Mouse (Mus musculus) MEL (cell line): Measurements from ENCODE around the gene Tmem91.

Experiments used
- CTCF ChIP-seq, 3 experiments: IDR thresholded peaks in 2 of 3; conservative IDR thresholded peaks in 1 of 3; 2 replicates each; pipeline ENCODE4 v1.5.1; 2011 to 2012; ENCODE audit warnings: low read length in 3 of 3, low read depth in 2 of 3, mild to moderate bottlenecking in 2 of 3, improper control_type of control experiment in 1 of 3, inconsistent platforms in 1 of 3, mixed read lengths in 1 of 3, moderate library complexity in 1 of 3; ENCODE audit not compliant: control insufficient read depth in 1 of 3, insufficient read depth in 1 of 3, poor library complexity in 1 of 3, severe bottlenecking in 1 of 3
- E2F4 ChIP-seq: IDR thresholded peaks from 2 replicates; pipeline ENCODE4 v1.6.1; 2011; ENCODE audit warnings: low read depth, low read length, improper control_type of control experiment, borderline replicate concordance
- ELF1 ChIP-seq: IDR thresholded peaks from 2 replicates; pipeline ENCODE4 v1.6.1; 2014; ENCODE audit warnings: low read depth, mild to moderate bottlenecking, inconsistent platforms, low read length, improper control_type of control experiment, moderate library complexity
- EP300 ChIP-seq, 2 experiments: IDR thresholded peaks; 2 replicates each; pipeline ENCODE4 v1.6.1; 2011; ENCODE audit warnings: improper control_type of control experiment in 2 of 2, low read length in 2 of 2, low read depth in 1 of 2, mild to moderate bottlenecking in 1 of 2
- ETS1 ChIP-seq: IDR thresholded peaks from 2 replicates; pipeline ENCODE4 v1.6.1; 2012; ENCODE audit warnings: low read depth, mild to moderate bottlenecking, inconsistent platforms, low read length, improper control_type of control experiment, moderate library complexity
- GATA1 ChIP-seq: IDR thresholded peaks from 2 replicates; pipeline ENCODE4 v1.6.1; 2011; ENCODE audit warnings: low read depth, low read length, improper control_type of control experiment
- MAX ChIP-seq: IDR thresholded peaks from 2 replicates; pipeline ENCODE4 v1.6.1; 2011; ENCODE audit warnings: low read length, improper control_type of control experiment
- MAZ ChIP-seq: IDR thresholded peaks from 2 replicates; pipeline ENCODE4 v1.6.1; 2012; ENCODE audit warnings: low read depth, mild to moderate bottlenecking, inconsistent platforms, low read length, improper control_type of control experiment
- MEF2A ChIP-seq: IDR thresholded peaks from 2 replicates; pipeline ENCODE4 v1.6.1; 2014; ENCODE audit warnings: low read depth, mild to moderate bottlenecking, inconsistent platforms, low read length, improper control_type of control experiment; ENCODE audit not compliant: poor library complexity, insufficient replicate concordance, severe bottlenecking; ENCODE audit errors: extremely low read depth
- NELFE ChIP-seq: IDR thresholded peaks from 2 replicates; pipeline ENCODE4 v1.6.1; 2011; ENCODE audit warnings: low read depth, low read length, improper control_type of control experiment
- POLR2A ChIP-seq, 2 experiments: IDR thresholded peaks; 2 replicates each; pipeline ENCODE4 v1.6.1; 2011 to 2012; ENCODE audit warnings: low read length in 2 of 2, mild to moderate bottlenecking in 2 of 2, control low read depth in 1 of 2, improper control_type of control experiment in 1 of 2, low read depth in 1 of 2, moderate library complexity in 1 of 2; ENCODE audit not compliant: control insufficient read depth in 1 of 2, insufficient read depth in 1 of 2, poor library complexity in 1 of 2
- TCF12 ChIP-seq: IDR thresholded peaks from 2 replicates; pipeline ENCODE4 v1.6.1; 2014; ENCODE audit warnings: low read depth, mild to moderate bottlenecking, inconsistent platforms, low read length, improper control_type of control experiment, moderate library complexity
- USF2 ChIP-seq, 2 experiments: IDR thresholded peaks; 2 replicates each; pipeline ENCODE4 v1.6.1; 2011 to 2012; ENCODE audit warnings: improper control_type of control experiment in 2 of 2, low read length in 2 of 2, borderline replicate concordance in 1 of 2, inconsistent platforms in 1 of 2, low read depth in 1 of 2, mild to moderate bottlenecking in 1 of 2; ENCODE audit not compliant: insufficient read depth in 1 of 2

- TF ChIP-seq CTCF (IDR thresholded peaks at IDR 0.05 in 2 of 3, conservative IDR thresholded peaks at IDR 0.05 in 1 of 3; ENCODE audit: control insufficient read depth in 1 of 3, insufficient read depth in 1 of 3, low read depth in 2 of 3, low read length in 3 of 3, poor library complexity in 1 of 3, severe bottlenecking in 1 of 3) (no peak), POLR2A (IDR thresholded peaks at IDR 0.05; ENCODE audit: control insufficient read depth in 1 of 2, insufficient read depth in 1 of 2, low read depth in 1 of 2, low read length in 2 of 2, poor library complexity in 1 of 2) (0 out of 4 replicates have a peak, but pooled peaks of 1 of the 2 experiments have one; percentile 24), TCF12 (no peak), USF2 (IDR thresholded peaks at IDR 0.05; ENCODE audit: borderline replicate concordance in 1 of 2, insufficient read depth in 1 of 2, low read depth in 1 of 2, low read length in 2 of 2) (no peak), ELF1 (no peak), MAX (no peak), ETS1 (no peak), E2F4 (no peak), NELFE (no peak), GATA1 (no peak), EP300 (IDR thresholded peaks at IDR 0.05; ENCODE audit: low read depth in 1 of 2, low read length in 2 of 2) (no peak), MAZ (0 out of 2 replicates have a peak, but pooled peaks have one; percentile 44), MEF2A (no peak)
Measured at GRCm38 (mm10) chr7:25627431-25628322, 47.3 kb downstream of the Tmem91 start.
